Mouse (Mus musculus): ENCODE measurements around the gene Trmt6.

Gene Trmt6

GRCm38 (mm10) chr2:132757911-132758310, 57.9 kb downstream of the Trmt6 start:
- in situ Hi-C loops (cut with MboI; ENCODE audit: low pct_unique_long_range_greater_than_20kb in 1 of 2, low sequenced_read_pairs in 2 of 2, unreplicated experiment in 1 of 2), result no loop called here

Data from mouse embryonic stem cell (cell line).